Mouse (Mus musculus) yolk sac, embryonic 10.5 days (tissue): ENCODE results near the gene Atg4d.
"Not testable (repeated sequence)": the region's sequence is repeated elsewhere in the genome, so short reads cannot be mapped to it uniquely, and the experiment has no call there.

ENCODE experiments used
- DNase-seq: peaks from one replicate; pipeline ENCODE4 v3.0.0-alpha.2; 2017; ENCODE audit warnings: low spot score

Atg4d gene

GRCm38 (mm10) chr9:21241343-21241742 is 23.8 kb upstream of the Atg4d start:
- peak; percentile 77 for DNase-seq

- DNase-seq = no peak
Measured at GRCm38 (mm10) chr9:21243826-21244427, 21.2 kb upstream of the Atg4d start.

- DNase-seq = no peak
Measured at GRCm38 (mm10) chr9:21244428-21245112, 20.5 kb upstream of the Atg4d start.

- no peak for DNase-seq
Measured at GRCm38 (mm10) chr9:21245113-21245487, 20.0 kb upstream of the Atg4d start.

GRCm38 (mm10) chr9:21246342-21246741 is 18.8 kb upstream of the Atg4d start:
- DNase-seq = no peak

GRCm38 (mm10) chr9:21248326-21248725 is 16.8 kb upstream of the Atg4d start, which contains the start of gene S1pr5:
S1pr5 (minus strand) TSS chr9:21248443.
- DNase-seq = no peak

- no peak for DNase-seq
Measured at GRCm38 (mm10) chr9:21249629-21250508, 15.2 kb upstream of the Atg4d start.

- DNase-seq = no peak
Measured at GRCm38 (mm10) chr9:21250509-21250908, 14.6 kb upstream of the Atg4d start.

GRCm38 (mm10) chr9:21251116-21251735 is 13.9 kb upstream of the Atg4d start:
- no peak for DNase-seq

GRCm38 (mm10) chr9:21254690-21255089 is 10.4 kb upstream of the Atg4d start:
- DNase-seq = no peak

GRCm38 (mm10) chr9:21256349-21256748 is 8.7 kb upstream of the Atg4d start:
- DNase-seq = not testable (repeated sequence)

GRCm38 (mm10) chr9:21260491-21261040 is 4.5 kb upstream of the Atg4d start:
- no peak for DNase-seq

GRCm38 (mm10) chr9:21261831-21262230 is 3.3 kb upstream of the Atg4d start:
- DNase-seq = no peak

- no peak for DNase-seq
Measured at GRCm38 (mm10) chr9:21264272-21264999, 657 bp upstream of the Atg4d start.

GRCm38 (mm10) chr9:21265611-21266010 is 518 bp downstream of the Atg4d start:
- DNase-seq = peak; percentile 61

- no peak for DNase-seq
Measured at GRCm38 (mm10) chr9:21266889-21267288, 1.8 kb downstream of the Atg4d start.

GRCm38 (mm10) chr9:21268305-21268704 is 3.2 kb downstream of the Atg4d start:
- no peak for DNase-seq

- not testable (repeated sequence) for DNase-seq
Measured at GRCm38 (mm10) chr9:21269590-21269989, 4.5 kb downstream of the Atg4d start.

GRCm38 (mm10) chr9:21272391-21272790 is 7.3 kb downstream of the Atg4d start:
- DNase-seq = no peak

- DNase-seq = no peak
Measured at GRCm38 (mm10) chr9:21273094-21273493, 8.0 kb downstream of the Atg4d start.

- no peak for DNase-seq
Measured at GRCm38 (mm10) chr9:21273520-21274228, 8.6 kb downstream of the Atg4d start.
